In the genomic region with DNA sequence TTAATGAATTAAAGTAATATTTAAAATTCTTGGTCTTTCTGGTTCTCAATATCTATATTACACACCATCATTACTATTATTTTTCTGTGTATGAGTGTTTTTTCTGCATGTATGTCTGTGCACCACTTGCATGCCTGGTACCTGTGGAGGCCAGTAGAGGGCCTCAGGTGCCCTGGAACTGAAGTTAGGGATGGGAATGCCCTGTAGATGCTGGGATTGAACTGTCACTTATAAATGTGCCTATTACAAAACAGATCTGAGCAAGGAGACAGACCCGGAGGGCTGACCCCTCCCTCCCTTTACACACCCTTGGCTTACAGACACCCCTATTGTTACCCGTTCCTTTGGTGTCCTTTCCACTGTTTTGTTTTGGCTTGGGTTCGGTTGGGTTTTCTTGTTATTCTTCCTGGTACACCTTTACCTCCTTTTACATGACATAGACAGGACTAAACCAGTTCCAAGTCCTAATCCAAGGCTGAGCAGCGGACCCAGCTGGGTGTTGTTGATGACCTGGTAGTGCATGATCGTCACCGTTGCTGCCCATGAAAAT, we compare ENCODE assay signal across 13 mouse cellular contexts. TPM values are rescaled to one million over a fixed set of nuclear protein-coding genes. Genes with fewer than 3 reads are reported as not detected.
DNase-seq lines count a peak whose midpoint lies in the region; ATAC-seq and TF ChIP-seq lines count a peak whose summit lies in the region.
"Had no signal": no experiment of that assay in that cellular context is flagged by ENCODE, and none has a peak within 500 bp of the region (broad histone marks: within the 10 kb centered on the region; RNA-seq: fewer than 3 reads in every experiment).

No protein-coding gene starts in this region.

- TF ChIP-seq CTCF in gastrocnemius, adult 2 months (IDR thresholded peaks at IDR 0.05): peak; percentile 34
- peak; percentile 67 for TF ChIP-seq CTCF in lung, postnatal 0 days (IDR thresholded peaks at IDR 0.05)
- TF ChIP-seq CTCF in cortical plate, adult 2 months (IDR thresholded peaks at IDR 0.05; ENCODE audit: extremely low read depth, insufficient read depth, low read length): peak; percentile 41; the same call in 1 of the 2 replicates
- no peak for TF ChIP-seq CTCF in thymus, adult 2 months (IDR thresholded peaks at IDR 0.05; ENCODE audit: borderline replicate concordance, control insufficient read depth, extremely low read depth, insufficient read depth, low read length, poor library complexity)

- no peak overlapping the region for H3K9ac ChIP-seq in lung, postnatal 0 days (replicated peaks; ENCODE audit: low read depth)
- H3K9ac ChIP-seq: embryonic facial prominence, embryonic 15.5 days; heart, embryonic 15.5 days had no signal

- intact Hi-C loops in gastrocnemius, adult 2 months (cut with DNase I): no loop called here

- no peak overlapping the region for H3K27ac ChIP-seq in gastrocnemius, adult 2 months
- no peak overlapping the region for H3K27ac ChIP-seq in lung, postnatal 0 days (ENCODE audit: low read length)
- no peak overlapping the region for H3K27ac ChIP-seq in cortical plate, adult 2 months (ENCODE audit: insufficient read depth, low read length)
- H3K27ac ChIP-seq in thymus, adult 2 months (ENCODE audit: control insufficient read depth, insufficient read depth, low read length): no peak overlapping the region
- H3K27ac ChIP-seq: embryonic facial prominence, embryonic 15.5 days; heart, embryonic 15.5 days had no signal

- no peak overlapping the region for H3K4me3 ChIP-seq in gastrocnemius, adult 2 months
- H3K4me3 ChIP-seq in lung, postnatal 0 days (ENCODE audit: low read depth, low read length): no peak overlapping the region
- H3K4me3 ChIP-seq in cortical plate, adult 2 months (ENCODE audit: insufficient read depth, low read length): no peak overlapping the region
- H3K4me3 ChIP-seq in thymus, adult 2 months (ENCODE audit: control insufficient read depth, insufficient read depth, low read length): no peak overlapping the region
- H3K4me3 ChIP-seq: embryonic facial prominence, embryonic 15.5 days; heart, embryonic 15.5 days had no signal

- no peak for TF ChIP-seq EP300 in lung, postnatal 0 days (IDR thresholded peaks at IDR 0.05)

- no peak for DNase-seq in gastrocnemius, adult 2 months
- no peak for DNase-seq in gastrocnemius, adult 18-20 months (ENCODE audit: low spot score)
- DNase-seq in lung, postnatal 0 days (ENCODE audit: low spot score): peak; percentile 17
- no peak for DNase-seq in lung, postnatal 25 days (ENCODE audit: low spot score)
- no peak for DNase-seq in heart, adult 11 months
- no peak for DNase-seq in thymus, adult 2 months
- DNase-seq: cerebellum, adult 11 months; retina, postnatal 1 day had no signal

- no peak for TF ChIP-seq POLR2A in cortical plate, adult 2 months (IDR thresholded peaks at IDR 0.05; ENCODE audit: extremely low read depth, insufficient read depth, low read length)
- no peak for TF ChIP-seq POLR2A in thymus, adult 2 months (IDR thresholded peaks at IDR 0.05; ENCODE audit: control insufficient read depth, extremely low read depth, insufficient read depth, low read length, poor library complexity)

- H3K36me3 ChIP-seq in lung, postnatal 0 days (ENCODE audit: insufficient read depth, low read length): no peaks in the 10 kb centered on the region
- no peaks in the 10 kb centered on the region for H3K36me3 ChIP-seq in thymus, adult 2 months (ENCODE audit: control insufficient read depth, insufficient read depth, low read length)
- H3K36me3 ChIP-seq: embryonic facial prominence, embryonic 15.5 days; heart, embryonic 15.5 days had no signal

- H3K27me3 ChIP-seq in lung, postnatal 0 days (replicated peaks; ENCODE audit: insufficient read depth, low read length): no peaks in the 10 kb centered on the region
- no peaks in the 10 kb centered on the region for H3K27me3 ChIP-seq in thymus, adult 2 months (ENCODE audit: control insufficient read depth, insufficient read depth, low read length)
- H3K27me3 ChIP-seq: CH12.LX; embryonic facial prominence, embryonic 15.5 days; heart, embryonic 15.5 days had no signal

- WGBS in lung, postnatal 0 days: 80% methylated on average over 6 of the region's 6 CpGs
- WGBS in thymus, adult 2 months: 91% methylated on average over 6 of the region's 6 CpGs

- H3K9me3 ChIP-seq in lung, postnatal 0 days (ENCODE audit: low read length): no peaks in the 10 kb centered on the region
- H3K9me3 ChIP-seq: embryonic facial prominence, embryonic 15.5 days; heart, embryonic 15.5 days had no signal

- no peaks in the 10 kb centered on the region for H3K4me1 ChIP-seq in lung, postnatal 0 days (ENCODE audit: insufficient read depth, low read depth, low read length)
- no peaks in the 10 kb centered on the region for H3K4me1 ChIP-seq in cortical plate, adult 2 months (ENCODE audit: control insufficient read depth, insufficient read depth, low read length)
- H3K4me1 ChIP-seq in thymus, adult 2 months (replicated peaks; ENCODE audit: control insufficient read depth, insufficient read depth, low read length): no peaks in the 10 kb centered on the region
- H3K4me1 ChIP-seq: embryonic facial prominence, embryonic 15.5 days; heart, embryonic 15.5 days had no signal

- ATAC-seq in lung, postnatal 0 days: no peak
- 0 out of 2 replicates have a peak, but pooled peaks have one; percentile 23 for ATAC-seq in megakaryocyte progenitor cell, adult 5-6 weeks (replicated peaks; ENCODE audit: poor library complexity)

- no peak overlapping the region for H3K4me2 ChIP-seq in lung, postnatal 0 days (replicated peaks; ENCODE audit: low read depth, low read length)
- H3K4me2 ChIP-seq: embryonic facial prominence, embryonic 15.5 days; heart, embryonic 15.5 days had no signal

RNA-seq across cellular contexts. Expression of gene Nkx6-1, which starts 48.3 kb away (rescaled TPM):
- not detected for total RNA-seq in gastrocnemius, adult 2 months (2021)
- not detected for total RNA-seq in gastrocnemius, adult 18-20 months (2021)
- polyA plus RNA-seq in lung, postnatal 0 days (2015; fragmentation: Nextera tagmentation; extraction: Ambion mirVana): 0.07 and 0.13 TPM in 2 replicates
- 0.13 and 0.15 TPM in 2 replicates for polyA plus RNA-seq in cortical plate, adult 2 months (2012; rRNA removed)
- not detected in 2 replicates for total RNA-seq in megakaryocyte progenitor cell, adult 5-6 weeks (2015)
- not detected in 2 replicates for total RNA-seq in megakaryocyte progenitor cell, adult 5-6 weeks (2017)
- 0.05 TPM in 1 of 2 replicates, not detected in the other for polyA plus RNA-seq in thymus, adult 2 months (2012; rRNA removed)
- total RNA-seq: CH12.LX had no signal
- polyA plus RNA-seq: embryonic facial prominence, embryonic 15.5 days had no signal

RNA-seq across cellular contexts. Expression of gene Cds1, which starts 51.8 kb away (rescaled TPM):
- total RNA-seq in gastrocnemius, adult 2 months (2021): 1 to 10 TPM; 4.3 to 5.2 TPM
- total RNA-seq in gastrocnemius, adult 18-20 months (2021): 1 to 10 TPM; 3.7 to 9.5 TPM
- polyA plus RNA-seq in lung, postnatal 0 days (2015; fragmentation: Nextera tagmentation; extraction: Ambion mirVana): 24.0 and 32.4 TPM in 2 replicates
- polyA plus RNA-seq in cortical plate, adult 2 months (2012; rRNA removed): 74.6 and 77.6 TPM in 2 replicates
- total RNA-seq in megakaryocyte progenitor cell, adult 5-6 weeks (2015): 7.9 and 10.8 TPM in 2 replicates
- total RNA-seq in megakaryocyte progenitor cell, adult 5-6 weeks (2017): 7.4 and 7.8 TPM in 2 replicates
- 16.2 and 22.7 TPM in 2 replicates for polyA plus RNA-seq in thymus, adult 2 months (2012; rRNA removed)
- total RNA-seq: CH12.LX had no signal
